Mouse (Mus musculus) heart, postnatal 0 days (tissue): ENCODE measurements at regions not wholly inside any gene's neighbourhood (a gene's known extent, or its start where the extent isn't known, plus 50 kb on each side); places are given as distances from the start of the nearest gene placed in this dataset.

ENCODE experiments used
- CTCF ChIP-seq: IDR thresholded peaks from 2 replicates; pipeline ENCODE4 v1.5.1; 2016; ENCODE audit warnings: antibody characterized with exemption, control low read depth, low read depth
- EP300 ChIP-seq: IDR thresholded peaks from 2 replicates; pipeline ENCODE4 v1.6.1; 2016; ENCODE audit warnings: antibody characterized with exemption, low read depth

DNA sequence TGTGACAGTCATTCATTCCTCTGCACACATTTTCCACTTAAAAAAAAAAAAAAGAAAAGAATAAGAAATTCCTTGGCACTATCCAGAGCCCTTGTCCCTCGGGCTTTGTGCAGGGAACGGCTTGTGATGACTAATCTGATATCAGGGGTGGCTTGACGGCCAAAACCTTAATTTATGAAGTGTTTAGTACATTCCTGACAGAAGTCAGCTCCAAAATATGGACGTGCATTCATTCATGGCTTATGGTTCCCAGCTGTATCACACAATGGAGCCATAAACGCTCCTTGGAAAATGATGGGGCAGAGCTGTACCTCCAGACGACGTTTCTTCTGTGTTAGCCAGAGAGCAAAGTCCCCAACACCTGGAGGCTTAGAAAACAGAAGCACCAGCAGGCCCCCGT is 62.1 kb upstream of the Elac2 start:
- TF ChIP-seq CTCF (no peak), EP300 (no peak)
